ENCODE assay signal across 24 mouse cellular contexts in the genomic region with DNA sequence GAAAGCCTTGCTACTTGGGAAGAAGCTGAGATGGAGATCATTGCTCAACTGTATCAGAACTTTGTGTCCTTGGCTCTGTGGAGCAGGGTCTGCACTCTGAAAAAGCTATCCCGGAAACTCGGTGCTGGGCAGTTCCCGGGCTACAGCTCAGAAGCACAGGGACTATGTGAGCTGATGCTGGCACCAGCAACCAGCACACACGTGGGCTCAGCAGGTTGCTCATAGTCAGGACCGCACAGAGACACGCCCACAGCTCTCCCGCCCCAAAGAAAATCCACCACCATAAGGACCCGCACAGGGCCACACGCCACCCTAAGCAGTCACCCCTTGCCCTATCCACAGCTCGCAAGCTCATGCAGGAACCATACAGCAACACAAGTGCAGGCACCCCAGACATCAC.
"Had no signal": no experiment of that assay in that cellular context is flagged by ENCODE, and none has a peak within 500 bp of the region (broad histone marks: within the 10 kb centered on the region; RNA-seq: fewer than 3 reads in every experiment).

No protein-coding gene starts in this region.

- H3K4me1 ChIP-seq: limb, embryonic 13.5 days; liver, embryonic 12.5 days; liver, embryonic 15.5 days; lung, embryonic 15.5 days; megakaryocyte, embryonic 14.5 days; midbrain, embryonic 10.5 days; stomach, embryonic 15.5 days had no signal

- H3K4me3 ChIP-seq: layer of hippocampus, adult 2 months; limb, embryonic 10.5 days; limb, embryonic 13.5 days; liver, embryonic 12.5 days; liver, embryonic 15.5 days; lung, embryonic 15.5 days; megakaryocyte, embryonic 14.5 days; midbrain, embryonic 10.5 days; midbrain, embryonic 13.5 days; myocyte; neural tube, embryonic 13.5 days; stomach, embryonic 15.5 days had no signal

- DNase-seq: kidney, postnatal 25 days; layer of hippocampus, adult 9-11 months; liver; lung, adult 18-20 months; lung, postnatal 10 days; lung, postnatal 36 days; retina, postnatal 1 day; right cerebral cortex, postnatal 25 days; spleen, adult 18-20 months; thymus, adult 2 months; thymus, postnatal 14 days had no signal

- H3K27ac ChIP-seq: kidney, postnatal 0 days; layer of hippocampus, adult 2 months; limb, embryonic 10.5 days; limb, embryonic 13.5 days; liver, embryonic 12.5 days; liver, embryonic 15.5 days; lung, embryonic 15.5 days; midbrain, embryonic 10.5 days; midbrain, embryonic 13.5 days; neural tube, embryonic 13.5 days; stomach, embryonic 15.5 days had no signal

- H3K27me3 ChIP-seq: lung, embryonic 15.5 days; midbrain, embryonic 13.5 days; stomach, embryonic 15.5 days had no signal
